8 mouse cellular contexts compared by ENCODE assay signal in the genomic region with DNA sequence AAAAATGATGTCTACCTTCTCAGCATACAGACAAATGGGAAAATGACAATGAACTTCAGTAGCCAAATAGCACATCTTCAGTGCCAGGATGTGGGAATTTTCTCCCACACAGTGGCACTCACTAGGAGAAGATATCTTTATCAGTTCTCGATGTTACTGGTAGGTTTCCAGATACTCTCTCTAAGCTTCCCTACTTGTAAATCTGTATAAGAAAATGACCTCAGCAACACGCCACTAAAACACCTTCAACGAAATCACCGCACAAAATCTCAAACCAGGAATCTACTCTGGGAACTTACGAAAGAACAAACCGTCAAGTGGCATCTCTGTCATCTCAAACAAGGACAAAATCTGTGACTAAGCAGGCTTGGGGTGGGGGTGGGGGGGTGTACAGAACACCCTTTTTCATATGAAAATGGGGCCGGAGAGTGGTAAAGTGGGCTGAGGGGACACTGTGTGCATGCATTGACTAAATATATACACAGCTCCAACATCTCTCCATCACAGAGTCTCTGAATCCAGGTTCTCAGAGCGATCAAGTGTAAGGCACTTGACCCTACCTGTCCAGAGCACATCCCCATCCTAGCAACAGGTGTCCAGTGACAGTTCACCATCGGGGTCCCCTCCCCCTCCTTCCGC.
DNase-seq lines count a peak whose midpoint lies in the region; ATAC-seq and TF ChIP-seq lines count a peak whose summit lies in the region.

No protein-coding gene starts in this region.

- peak overlapping the region; percentile 94 for H3K9ac ChIP-seq in hindbrain, postnatal 0 days (replicated peaks; ENCODE audit: low read length)
- peak overlapping the region; percentile 86 for H3K9ac ChIP-seq in neural tube, embryonic 12.5 days

- peak overlapping the region; percentile 95 for H3K27ac ChIP-seq in left cerebral cortex, adult 2 months
- H3K27ac ChIP-seq in hindbrain, postnatal 0 days = peak overlapping the region; percentile 86; the same call in 1 of the 2 replicates
- H3K27ac ChIP-seq in neural tube, embryonic 12.5 days = no peak overlapping the region

- no peaks in the 10 kb centered on the region for H3K27me3 ChIP-seq in hindbrain, postnatal 0 days (ENCODE audit: insufficient read depth, low read length)
- H3K27me3 ChIP-seq in neural tube, embryonic 12.5 days (replicated peaks) = no peaks in the 10 kb centered on the region

- no peak for TF ChIP-seq CTCF in left cerebral cortex, adult 2 months (IDR thresholded peaks at IDR 0.05)
- TF ChIP-seq CTCF in hindbrain, postnatal 0 days (IDR thresholded peaks at IDR 0.05; ENCODE audit: low read depth) = no peak

- peak overlapping the region; percentile 66 for H3K4me3 ChIP-seq in left cerebral cortex, adult 2 months
- H3K4me3 ChIP-seq in hindbrain, postnatal 0 days (ENCODE audit: low read length) = peak overlapping the region; percentile 87
- peak overlapping the region; percentile 87 for H3K4me3 ChIP-seq in neural tube, embryonic 12.5 days

- ATAC-seq in hindbrain, postnatal 0 days = no peak; the same call in 1 of the 2 replicates
- no peak; the same call in 1 of the 2 replicates for ATAC-seq in neural tube, embryonic 12.5 days (ENCODE audit: low FRiP score, low read depth)

- no peak for DNase-seq in left cerebral cortex, adult 2 months (ENCODE audit: extremely low spot score in 1 of 2, low spot score in 2 of 2)
- no peak for DNase-seq in left cerebral cortex, adult 11 months (ENCODE audit: low spot score)
- DNase-seq in embryo, embryonic 11 days = peak; percentile 41
- no peak for DNase-seq in hindbrain, postnatal 0 days (ENCODE audit: low spot score)
- no peak for DNase-seq in right cerebral cortex, postnatal 14 days
- DNase-seq in left cerebral cortex, adult 8-10 months (ENCODE audit: low spot score in 2 of 2) = no peak
- no peak for DNase-seq in frontal cortex, postnatal 10 days (ENCODE audit: low spot score in 2 of 2)

- intact Hi-C loops in left cerebral cortex, adult 2 months (cut with DNase I) = loop anchor here (1.0 to 5.0 kb wide), 3 partner anchors 66 to 170 kb away; partner anchors contain the start of genes Fzd4 and Tmem135

- H3K4me2 ChIP-seq in hindbrain, postnatal 0 days (ENCODE audit: low read depth, low read length) = peak overlapping the region; percentile 78
- H3K4me2 ChIP-seq in neural tube, embryonic 12.5 days (replicated peaks) = peak overlapping the region; percentile 92

- no peaks in the 10 kb centered on the region for H3K9me3 ChIP-seq in hindbrain, postnatal 0 days (ENCODE audit: low read length)
- H3K9me3 ChIP-seq in neural tube, embryonic 12.5 days = no peaks in the 10 kb centered on the region

- 28% methylated on average over 10 of the region's 10 CpGs for WGBS in hindbrain, postnatal 0 days
- WGBS in neural tube, embryonic 12.5 days = 51% methylated on average over 10 of the region's 10 CpGs

- H3K36me3 ChIP-seq in hindbrain, postnatal 0 days (ENCODE audit: insufficient read depth, low read length) = no peaks in the 10 kb centered on the region
- H3K36me3 ChIP-seq in neural tube, embryonic 12.5 days = no peaks in the 10 kb centered on the region

- H3K4me1 ChIP-seq in hindbrain, postnatal 0 days (ENCODE audit: insufficient read depth, low read length) = peaks cover 10% of the 10 kb centered on the region
- peaks cover 15% of the 10 kb centered on the region for H3K4me1 ChIP-seq in neural tube, embryonic 12.5 days
